Mouse (Mus musculus) T-cell, adult 66 days (primary cell): ENCODE results near the gene Olfr538. TPM values are rescaled to one million over a fixed set of nuclear protein-coding genes. Genes with fewer than 3 reads are reported as not detected.

Experiments used
- total RNA-seq, 2 experiments: library from RNA; stranded (reverse); gene quantifications; 3 replicates in 1 of 2; 4 replicates in 1 of 2; pipeline ENCODE4 v1.2.4; 2023

Gene Olfr538
- not detected for total RNA-seq

DNA sequence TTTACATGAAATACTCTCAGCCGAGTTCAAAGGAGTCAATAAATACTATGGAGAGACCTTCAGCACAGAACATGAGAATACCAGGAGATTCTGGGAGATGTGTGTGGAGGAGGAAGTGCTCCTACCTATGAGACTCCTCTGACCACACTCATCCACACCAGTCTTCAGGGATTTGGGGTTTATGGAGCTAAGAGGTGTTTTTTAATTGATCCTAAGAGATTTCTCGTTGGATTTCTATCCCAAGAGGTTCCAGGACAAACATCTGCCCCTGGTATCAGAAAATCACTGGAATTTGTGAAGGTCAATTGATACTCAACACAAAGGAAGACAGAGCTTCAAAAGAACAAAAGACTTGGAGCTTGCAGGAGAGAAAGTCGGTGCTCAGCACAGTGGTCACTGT, at the start of gene Olfr538:
Gene Olfr538, plus strand, starts transcription at position 301 of the 400 bp plus-strand sequence.

GRCm38 (mm10) chr7:140600969-140601368, 33.3 kb downstream of the Olfr538 start, which contains the start of gene Olfr46:
Olfr46 (plus strand) TSS chr7:140601269.

Other genes with a start within 250 kb of the Olfr538 start
- gene Olfr525, start 247.0 kb upstream of the Olfr538 start, total RNA-seq, result not detected
- not detected for gene Olfr527, start 233.9 kb upstream of the Olfr538 start, total RNA-seq
- not detected for gene Olfr60, start 206.2 kb upstream of the Olfr538 start, total RNA-seq
- not detected for gene Olfr530, start 191.6 kb upstream of the Olfr538 start, total RNA-seq
- not detected for gene Olfr531, start 165.0 kb upstream of the Olfr538 start, total RNA-seq
- not detected for gene Olfr532, start 146.2 kb upstream of the Olfr538 start, total RNA-seq
- not detected for gene Olfr533, start 104.5 kb upstream of the Olfr538 start, total RNA-seq
- not detected for gene Olfr535, start 83.7 kb upstream of the Olfr538 start, total RNA-seq
- not detected for gene Olfr536, start 60.5 kb upstream of the Olfr538 start, total RNA-seq
- gene Olfr46, start 33.4 kb downstream of the Olfr538 start, total RNA-seq, result not detected
- not detected for gene Olfr61, start 61.1 kb downstream of the Olfr538 start, total RNA-seq
- gene Olfr53, start 78.6 kb downstream of the Olfr538 start, total RNA-seq, result not detected
- not detected for gene Olfr539, start 92.0 kb downstream of the Olfr538 start, total RNA-seq
- not detected for gene Olfr45, start 114.1 kb downstream of the Olfr538 start, total RNA-seq
- not detected for gene Olfr541, start 129.4 kb downstream of the Olfr538 start, total RNA-seq
- gene Cyp2e1, start 195.9 kb downstream of the Olfr538 start, total RNA-seq, result not detected
- not detected for gene Syce1, start 220.0 kb downstream of the Olfr538 start, total RNA-seq